Mouse (Mus musculus) liver, postnatal 0 days (tissue): Measurements from ENCODE around the gene Ptpn5. TPM values are rescaled to one million over a fixed set of nuclear protein-coding genes. Genes with fewer than 3 reads are reported as not detected.

Source experiments
- ATAC-seq: fragments of 200-750 bp; cut with Nextera tagmentation; 2 replicates; pipeline ENCODE4 v1.8.0; 2017; ENCODE audit warnings: mild to moderate bottlenecking, moderate library complexity
- DNase-seq: peaks from one replicate; pipeline ENCODE4 v3.0.0-alpha.2; 2016
- H3K27ac ChIP-seq: fragments of 300-500 bp; sonication (generic); 2 replicates; pipeline ENCODE4 v1.5.1; 2014; ENCODE audit warnings: antibody characterized with exemption, moderate library complexity, mild to moderate bottlenecking, low read depth
- H3K27me3 ChIP-seq: fragments of 300-500 bp; sonication (generic); 2 replicates; pipeline ENCODE4 v1.6.1; 2014; ENCODE audit warnings: low read length, control low read depth, mixed read lengths; ENCODE audit not compliant: insufficient read depth
- H3K36me3 ChIP-seq: fragments of 300-500 bp; sonication (generic); replicated peaks from 2 replicates; pipeline ENCODE4 v1.6.1; 2014; ENCODE audit warnings: mild to moderate bottlenecking, control low read depth, low read length, moderate library complexity, mixed read lengths; ENCODE audit not compliant: insufficient read depth
- H3K4me1 ChIP-seq: fragments of 300-500 bp; sonication (generic); 2 replicates; pipeline ENCODE4 v1.6.1; 2014; ENCODE audit warnings: antibody characterized with exemption, mild to moderate bottlenecking, control low read depth; ENCODE audit not compliant: insufficient read depth
- H3K4me2 ChIP-seq: fragments of 300-500 bp; sonication (generic); 2 replicates; pipeline ENCODE4 v1.6.1; 2014; ENCODE audit warnings: low read depth, mild to moderate bottlenecking, low read length, moderate library complexity, mixed read lengths
- H3K4me3 ChIP-seq: fragments of 300-500 bp; sonication (generic); 2 replicates; pipeline ENCODE4 v1.5.1; 2014; ENCODE audit warnings: low read depth, low read length
- H3K9ac ChIP-seq: fragments of 300-500 bp; sonication (generic); replicated peaks from 2 replicates; pipeline ENCODE4 v1.6.1; 2014; ENCODE audit warnings: mild to moderate bottlenecking, moderate library complexity
- H3K9me3 ChIP-seq: fragments of 300-500 bp; sonication (generic); 2 replicates; pipeline ENCODE4 v1.6.1; 2016; ENCODE audit warnings: mild to moderate bottlenecking, control low read depth, low read length, mixed read lengths
- CTCF ChIP-seq: sonication (generic); IDR thresholded peaks from 2 replicates; pipeline ENCODE4 v1.5.1; 2016; ENCODE audit warnings: antibody characterized with exemption, low read depth
- EP300 ChIP-seq: IDR thresholded peaks from 2 replicates; pipeline ENCODE4 v1.6.1; 2016; ENCODE audit warnings: antibody characterized with exemption, low read depth, mild to moderate bottlenecking
- WGBS: fragments of 180-500 bp; shearing (Covaris S2); extraction: QIAGEN DNeasy Blood & Tissue Kit; methylation state at CpG from one replicate; pipeline ENCODE4 v1.1.7; 2014; ENCODE audit not compliant: insufficient replicate concordance; 5-methylcytosine and 5-hydroxymethylcytosine counted together
- polyA plus RNA-seq: library from polyadenylated mRNA; unstranded; fragments of >200 nt; fragmentation: Nextera tagmentation; extraction: Ambion mirVana; gene quantifications from 2 replicates; pipeline ENCODE4 v1.2.1, GENCODE M21; 2015

The Ptpn5 gene
- polyA plus RNA-seq, 1 experiment from 2014 or later, result not detected

GRCm38 (mm10) chr7:47134570-47134969 is 1.1 kb upstream of the Ptpn5 start:
- Histone ChIP-seq H3K27ac (no peak overlapping the region), H3K36me3 (no peaks in the 10 kb centered on the region), H3K4me2 (no peak overlapping the region), H3K4me1 (peaks cover 4% of the 10 kb centered on the region; the same call in 1 of the 2 replicates), H3K9ac (no peak overlapping the region), H3K9me3 (no peaks in the 10 kb centered on the region), H3K27me3 (peaks cover 43% of the 10 kb centered on the region), H3K4me3 (no peak overlapping the region)
- ATAC-seq, result no peak
- WGBS, result 37% methylated on average over 5 of the region's 5 CpGs
- TF ChIP-seq EP300 (no peak), CTCF (no peak)
- DNase-seq, result no peak

- ATAC-seq, result no peak
- Histone ChIP-seq H3K9ac (no peak overlapping the region), H3K9me3 (no peaks in the 10 kb centered on the region), H3K4me1 (peaks cover 4% of the 10 kb centered on the region; the same call in 1 of the 2 replicates), H3K36me3 (no peaks in the 10 kb centered on the region), H3K27ac (no peak overlapping the region), H3K27me3 (peaks cover 43% of the 10 kb centered on the region), H3K4me2 (peak overlapping the region; percentile 70), H3K4me3 (peak overlapping the region; percentile 39; the same call in 1 of the 2 replicates)
- WGBS, result 2% methylated on average over 10 of the region's 10 CpGs
- DNase-seq, result no peak
- TF ChIP-seq EP300 (no peak), CTCF (no peak)
These were observed 588 bp downstream of the Ptpn5 start for GRCm38 (mm10) chr7:47132931-47133260.

- Histone ChIP-seq H3K4me1 (peaks cover 4% of the 10 kb centered on the region; the same call in 1 of the 2 replicates), H3K9ac (no peak overlapping the region), H3K27me3 (peaks cover 43% of the 10 kb centered on the region), H3K27ac (no peak overlapping the region), H3K36me3 (no peaks in the 10 kb centered on the region), H3K9me3 (no peaks in the 10 kb centered on the region), H3K4me2 (peak overlapping the region; percentile 70), H3K4me3 (peak overlapping the region; percentile 39)
- WGBS, result 2% methylated on average over 64 of the region's 65 CpGs
- TF ChIP-seq EP300 (no peak), CTCF (no peak)
- no peak for ATAC-seq
- DNase-seq, result no peak
These were observed 1.1 kb downstream of the Ptpn5 start for GRCm38 (mm10) chr7:47132180-47132930.

GRCm38 (mm10) chr7:47131840-47132179 is 1.7 kb downstream of the Ptpn5 start:
- WGBS, result 6% methylated on average over 15 of the region's 15 CpGs

GRCm38 (mm10) chr7:47131258-47131657 is 2.2 kb downstream of the Ptpn5 start:
- H3K9ac ChIP-seq, result no peak overlapping the region
- DNase-seq (no peak), ATAC-seq (no peak)
- no peak overlapping the region for H3K4me2 ChIP-seq
- H3K9me3 ChIP-seq, result no peaks in the 10 kb centered on the region
- H3K27ac ChIP-seq, result no peak overlapping the region
- peaks cover 43% of the 10 kb centered on the region for H3K27me3 ChIP-seq
- H3K36me3 ChIP-seq, result no peaks in the 10 kb centered on the region
- H3K4me3 ChIP-seq, result no peak overlapping the region
- TF ChIP-seq CTCF (no peak), EP300 (no peak)
- H3K4me1 ChIP-seq, result peaks cover 4% of the 10 kb centered on the region; the same call in 1 of the 2 replicates
- whole genome bisulfite sequencing, result 34% methylated on average over 8 of the region's 8 CpGs

More at GRCm38 (mm10) chr7:47131840-47132179, 1.7 kb downstream of the Ptpn5 start:
- H3K27me3 ChIP-seq, result peaks cover 43% of the 10 kb centered on the region
- peaks cover 4% of the 10 kb centered on the region; the same call in 1 of the 2 replicates for H3K4me1 ChIP-seq
- ATAC-seq (no peak), DNase-seq (no peak)
- no peak overlapping the region for H3K27ac ChIP-seq
- H3K4me2 ChIP-seq, result peak overlapping the region; percentile 70; the same call in 1 of the 2 replicates
- H3K9ac ChIP-seq, result no peak overlapping the region
- TF ChIP-seq EP300 (no peak), CTCF (no peak)
- no peaks in the 10 kb centered on the region for H3K9me3 ChIP-seq
- H3K4me3 ChIP-seq, result peak overlapping the region; percentile 39
- no peaks in the 10 kb centered on the region for H3K36me3 ChIP-seq

- DNase-seq (no peak), ATAC-seq (no peak)
- Histone ChIP-seq H3K4me1 (no peaks in the 10 kb centered on the region), H3K36me3 (no peaks in the 10 kb centered on the region), H3K9ac (no peak overlapping the region), H3K27ac (no peak overlapping the region), H3K27me3 (no peaks in the 10 kb centered on the region), H3K9me3 (no peaks in the 10 kb centered on the region), H3K4me2 (no peak overlapping the region), H3K4me3 (no peak overlapping the region)
- TF ChIP-seq EP300, result no peak
- WGBS, result 58% methylated on average over 3 of the region's 3 CpGs
These were observed 11.5 kb downstream of the Ptpn5 start for GRCm38 (mm10) chr7:47122026-47122425.
